Mouse (Mus musculus): ENCODE measurements at regions not wholly inside any gene's neighbourhood (a gene's known extent, or its start where the extent isn't known, plus 50 kb on each side); places are given as distances from the start of the nearest gene placed in this dataset.

DNA sequence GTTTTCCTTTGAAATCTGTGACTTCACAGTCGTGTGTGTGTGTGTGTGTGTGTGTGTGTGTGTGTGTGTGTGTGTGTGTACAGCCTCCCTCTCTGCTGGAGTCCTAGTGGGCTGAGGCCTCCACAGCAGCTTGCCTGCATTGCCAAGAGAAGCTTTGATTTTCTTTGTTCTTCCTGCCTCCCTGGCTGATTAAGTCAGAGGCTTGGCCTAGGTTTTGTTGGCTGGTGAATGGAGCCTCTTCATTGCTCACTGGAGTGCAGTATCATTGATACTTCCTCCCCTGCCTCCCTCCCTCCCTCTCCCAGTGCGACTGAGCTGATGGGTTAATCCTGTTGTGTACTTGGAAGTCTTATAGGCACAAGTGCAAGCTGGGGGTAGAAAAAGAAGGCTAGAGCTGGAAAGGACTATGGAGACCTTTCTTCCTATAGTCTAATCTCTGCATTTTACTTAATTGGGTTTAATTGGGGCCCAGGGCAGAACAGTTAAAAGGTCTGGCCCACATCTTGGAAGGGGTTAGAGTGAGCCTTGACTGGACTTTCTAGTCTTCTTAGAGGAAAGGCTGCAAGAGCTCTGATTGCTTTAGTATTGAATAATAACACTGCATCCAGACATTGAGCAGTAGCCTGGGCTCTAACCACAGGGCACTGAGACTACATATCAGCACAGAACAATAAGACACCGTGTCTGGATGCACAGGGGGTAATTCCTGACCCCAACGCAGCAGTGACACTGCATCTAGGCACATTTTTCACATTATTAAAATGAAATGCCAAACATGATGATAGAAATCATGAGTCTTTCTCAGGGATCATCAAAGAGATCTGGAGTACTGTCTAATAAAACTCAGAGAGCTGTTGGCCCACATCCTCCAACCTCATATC lies 62.9 kb upstream of the Nepro start:
- TF ChIP-seq ZC3H11A (IDR thresholded peaks at IDR 0.05; ENCODE audit: low read depth, low read length) (no peak), ETS1 (IDR thresholded peaks at IDR 0.05; ENCODE audit: low read depth, low read length) (no peak), KAT2A (conservative IDR thresholded peaks at IDR 0.05; ENCODE audit: low read depth, low read length) (no peak), ZKSCAN1 (IDR thresholded peaks at IDR 0.05; ENCODE audit: low read depth, low read length) (no peak), BHLHE40 (IDR thresholded peaks at IDR 0.05; ENCODE audit: borderline replicate concordance, low read depth, low read length) (no peak)

Measured in MEL (cell line).